In the genomic region with DNA sequence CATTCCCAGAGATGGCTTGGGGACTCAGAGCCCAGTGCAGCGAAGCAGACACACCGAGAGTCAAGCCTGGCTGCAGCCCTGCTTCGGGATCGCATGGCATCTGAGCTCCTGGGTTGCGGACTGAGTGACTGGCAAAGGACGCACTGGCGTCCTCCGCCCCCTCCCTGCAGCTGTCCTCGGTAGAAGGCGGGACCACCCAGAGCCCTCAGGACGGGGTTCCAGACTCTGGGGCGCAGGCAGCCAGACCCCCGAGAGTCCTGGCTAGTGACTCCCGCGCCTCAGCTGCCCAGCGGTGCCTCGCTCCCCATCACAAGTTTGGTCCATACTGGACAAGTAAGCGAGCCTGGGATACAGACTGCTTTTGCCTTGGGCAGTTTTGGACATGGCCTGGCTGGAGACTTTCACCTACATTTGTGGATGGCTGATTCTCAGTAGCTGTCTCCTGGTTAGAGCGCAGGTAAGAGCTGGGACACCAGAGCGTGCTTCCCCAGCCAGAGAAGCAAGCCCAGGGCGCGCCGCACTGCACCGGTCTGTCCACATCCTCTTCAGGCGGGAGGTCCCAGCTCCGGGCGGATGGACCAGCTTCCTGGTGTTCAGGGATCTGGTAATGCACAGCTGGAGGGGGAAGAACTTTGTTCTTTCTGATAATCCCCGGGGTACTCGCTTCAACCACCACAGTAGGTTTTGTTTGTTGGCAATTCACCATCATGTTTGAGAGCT, we compare ENCODE assay signal across 8 mouse cellular contexts. TPM values are rescaled to one million over a fixed set of nuclear protein-coding genes. Genes with fewer than 3 reads are reported as not detected.
DNase-seq lines count a peak whose midpoint lies in the region; ATAC-seq lines count a peak whose summit lies in the region.

No protein-coding gene starts in this region.

- no peak overlapping the region for H3K27ac ChIP-seq in intestine, embryonic 14.5 days (ENCODE audit: low read depth)

- ATAC-seq in intestine, embryonic 14.5 days (replicated peaks; ENCODE audit: low FRiP score, low TSS enrichment, low read depth) = no peak

- H3K4me2 ChIP-seq in intestine, embryonic 14.5 days (ENCODE audit: low read length) = peak overlapping the region; percentile 47

- WGBS in intestine, embryonic 14.5 days = 2% methylated on average over 29 of the region's 29 CpGs

- 0 out of 2 replicates have a peak overlapping the region, but pooled peaks have one; percentile 3 for H3K9ac ChIP-seq in intestine, embryonic 14.5 days (ENCODE audit: low read length)

- H3K4me1 ChIP-seq in intestine, embryonic 14.5 days (replicated peaks; ENCODE audit: control insufficient read depth, insufficient read depth, low read length) = peaks cover 8% of the 10 kb centered on the region; the same call in 1 of the 2 replicates

- H3K27me3 ChIP-seq in intestine, embryonic 14.5 days (replicated peaks; ENCODE audit: control insufficient read depth, insufficient read depth, low read length) = peaks cover 19% of the 10 kb centered on the region

- DNase-seq in cerebellum, adult 18-20 months = peak; percentile 29 to 47
- DNase-seq in cerebellum, adult 11-12 months = no peak
- DNase-seq in right cerebral cortex, postnatal 14 days = peak; percentile 12
- DNase-seq in right cerebral cortex, postnatal 10 days (ENCODE audit: low spot score in 2 of 2) = no peak
- peak; percentile 65 for DNase-seq in intestine, embryonic 14.5 days (ENCODE audit: low spot score)
- peak; percentile 47 for DNase-seq in retina, postnatal 1 day
- DNase-seq in layer of hippocampus, adult 18-20 months (ENCODE audit: low spot score in 2 of 2) = no peak
- no peak for DNase-seq in MN1 (ENCODE audit: low spot score)

- no peaks in the 10 kb centered on the region for H3K9me3 ChIP-seq in intestine, embryonic 14.5 days (ENCODE audit: control insufficient read depth, low read length)

- H3K36me3 ChIP-seq in intestine, embryonic 14.5 days (ENCODE audit: control insufficient read depth, insufficient read depth, low read length) = no peaks in the 10 kb centered on the region

- H3K4me3 ChIP-seq in intestine, embryonic 14.5 days (ENCODE audit: low read depth, low read length) = peak overlapping the region; percentile 17

RNA-seq across cellular contexts. Expression of a gene that starts 29.5 kb away (rescaled TPM):
- not detected in 2 replicates for polyA plus RNA-seq in intestine, embryonic 14.5 days (2014; fragmentation: Nextera tagmentation; extraction: Ambion mirVana)
- total RNA-seq in layer of hippocampus, adult 18-20 months (2021) = under 1 TPM; 0.30 TPM

Comparison
In these comparisons a context has a peak if more than half of its experiments do, and no peak if none do; other contexts are left out.
1. DNase-seq: peak in cerebellum, adult 18-20 months (2 of 2), right cerebral cortex, postnatal 14 days (single experiment), intestine, embryonic 14.5 days (single experiment) and retina, postnatal 1 day (single experiment); none in cerebellum, adult 11-12 months (single experiment), right cerebral cortex, postnatal 10 days (0 of 2), layer of hippocampus, adult 18-20 months (0 of 2) and MN1 (single experiment).